10 mouse cellular contexts compared by ENCODE assay signal in the genomic region with DNA sequence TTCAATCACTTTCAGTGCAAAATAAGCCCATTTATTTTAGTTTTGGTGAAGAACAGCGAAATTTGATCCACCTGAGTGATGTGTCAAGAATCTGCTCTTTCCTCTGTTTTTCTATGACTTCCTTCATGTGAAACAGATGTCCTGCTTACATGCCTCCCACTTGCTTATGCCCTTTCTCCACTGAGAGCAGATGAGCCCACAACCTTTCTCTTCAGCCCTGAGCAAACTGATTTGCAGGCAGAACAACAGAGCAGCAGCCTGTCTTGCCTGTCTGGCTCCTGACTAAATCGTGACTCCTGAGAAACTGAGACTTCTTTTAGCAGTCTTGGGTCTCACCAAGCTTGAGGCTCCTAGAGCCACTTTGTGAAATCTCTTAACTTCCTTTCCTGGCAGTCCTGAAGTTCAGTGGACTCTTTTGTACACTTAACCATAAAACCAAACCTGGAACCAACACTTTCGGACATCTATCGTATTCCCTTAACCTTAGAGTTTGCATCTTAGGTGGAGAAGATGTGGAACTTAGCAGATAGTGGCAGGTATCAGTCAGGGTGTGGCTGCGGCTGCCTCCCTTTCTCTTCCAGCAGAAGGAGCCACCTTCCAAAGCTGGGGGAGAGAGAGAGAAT. TPM values are rescaled to one million over a fixed set of nuclear protein-coding genes. Genes with fewer than 3 reads are reported as not detected.
A peak's percentile ranks its signal among the peaks of the same experiment; 100 is the strongest.
DNase-seq lines count a peak whose midpoint lies in the region; ATAC-seq and TF ChIP-seq lines count a peak whose summit lies in the region.
"Had no signal": no experiment of that assay in that cellular context is flagged by ENCODE, and none has a peak within 500 bp of the region (broad histone marks: within the 10 kb centered on the region; RNA-seq: fewer than 3 reads in every experiment).

No protein-coding gene starts in this region.

- no peaks in the 10 kb centered on the region for H3K36me3 ChIP-seq in heart, embryonic 12.5 days
- no peaks in the 10 kb centered on the region for H3K36me3 ChIP-seq in E14TG2a.4 (ENCODE audit: insufficient read depth, low read length)
- no peaks in the 10 kb centered on the region for H3K36me3 ChIP-seq in forebrain, embryonic 13.5 days (ENCODE audit: poor library complexity, severe bottlenecking)
- no peaks in the 10 kb centered on the region for H3K36me3 ChIP-seq in liver, postnatal 0 days (replicated peaks; ENCODE audit: insufficient read depth, low read length)

- DNase-seq in heart, adult 11 months: no peak
- DNase-seq in liver, postnatal 0 days: no peak
- no peak for DNase-seq in gastrocnemius, postnatal 25 days
- no peak for DNase-seq in cerebellum, adult 9-11 months
- DNase-seq in cerebellum, adult 9-10 months: no peak

- H3K9ac ChIP-seq in heart, embryonic 12.5 days: peak overlapping the region; percentile 76; the same call in 1 of the 2 replicates
- H3K9ac ChIP-seq in forebrain, embryonic 13.5 days: peak overlapping the region; percentile 88; the same call in 1 of the 2 replicates
- H3K9ac ChIP-seq in liver, postnatal 0 days (replicated peaks): no peak overlapping the region

- 20% methylated on average over 5 of the region's 5 CpGs for WGBS in heart, embryonic 12.5 days
- WGBS in forebrain, embryonic 13.5 days: 26% methylated on average over 5 of the region's 5 CpGs
- WGBS in liver, postnatal 0 days (ENCODE audit: insufficient replicate concordance): 21% methylated on average over 5 of the region's 5 CpGs

- peak overlapping the region; percentile 94 for H3K4me2 ChIP-seq in heart, embryonic 12.5 days
- peak overlapping the region; percentile 97 for H3K4me2 ChIP-seq in forebrain, embryonic 13.5 days
- H3K4me2 ChIP-seq in liver, postnatal 0 days (ENCODE audit: low read depth, low read length): peak overlapping the region; percentile 76

- no peaks in the 10 kb centered on the region for H3K27me3 ChIP-seq in heart, embryonic 12.5 days (replicated peaks)
- H3K27me3 ChIP-seq in E14TG2a.4 (ENCODE audit: insufficient read depth, low read length): peaks cover 34% of the 10 kb centered on the region
- H3K27me3 ChIP-seq in forebrain, embryonic 13.5 days: peaks cover 5% of the 10 kb centered on the region; the same call in 1 of the 2 replicates
- peaks cover 21% of the 10 kb centered on the region for H3K27me3 ChIP-seq in liver, postnatal 0 days (ENCODE audit: insufficient read depth, low read length)
- H3K27me3 ChIP-seq: CH12.LX had no signal

- H3K9me3 ChIP-seq in heart, embryonic 12.5 days (replicated peaks): no peaks in the 10 kb centered on the region
- no peaks in the 10 kb centered on the region for H3K9me3 ChIP-seq in E14TG2a.4 (ENCODE audit: low read length)
- H3K9me3 ChIP-seq in forebrain, embryonic 13.5 days (replicated peaks): no peaks in the 10 kb centered on the region
- no peaks in the 10 kb centered on the region for H3K9me3 ChIP-seq in liver, postnatal 0 days (ENCODE audit: low read length)

- no peak for ATAC-seq in heart, embryonic 12.5 days (ENCODE audit: insufficient number of reproducible peaks, low FRiP score)
- peak; percentile 11 for ATAC-seq in forebrain, embryonic 13.5 days
- ATAC-seq in liver, postnatal 0 days: no peak

- no peak for TF ChIP-seq EP300 in liver, postnatal 0 days (IDR thresholded peaks at IDR 0.05; ENCODE audit: low read depth)

- H3K27ac ChIP-seq in heart, embryonic 12.5 days (ENCODE audit: poor library complexity, severe bottlenecking): no peak overlapping the region
- H3K27ac ChIP-seq in forebrain, embryonic 13.5 days: no peak overlapping the region
- no peak overlapping the region for H3K27ac ChIP-seq in liver, postnatal 0 days (ENCODE audit: low read depth)

- peak overlapping the region; percentile 58 for H3K4me3 ChIP-seq in heart, embryonic 12.5 days
- peak overlapping the region; percentile 82 for H3K4me3 ChIP-seq in E14TG2a.4 (replicated peaks; ENCODE audit: low read length)
- peak overlapping the region; percentile 72 for H3K4me3 ChIP-seq in forebrain, embryonic 13.5 days
- H3K4me3 ChIP-seq in liver, postnatal 0 days (ENCODE audit: low read depth, low read length): no peak overlapping the region

- peaks cover 11% of the 10 kb centered on the region for H3K4me1 ChIP-seq in heart, embryonic 12.5 days (replicated peaks)
- peaks cover 27% of the 10 kb centered on the region for H3K4me1 ChIP-seq in E14TG2a.4 (replicated peaks; ENCODE audit: low read depth, low read length)
- peaks cover 13% of the 10 kb centered on the region; the same call in 1 of the 2 replicates for H3K4me1 ChIP-seq in forebrain, embryonic 13.5 days
- H3K4me1 ChIP-seq in liver, postnatal 0 days (ENCODE audit: insufficient read depth): peaks cover 4% of the 10 kb centered on the region

- no peak for TF ChIP-seq CTCF in E14TG2a.4 (conservative IDR thresholded peaks at IDR 0.05; ENCODE audit: low read length)
- TF ChIP-seq CTCF in liver, postnatal 0 days (IDR thresholded peaks at IDR 0.05; ENCODE audit: low read depth): no peak

RNA-seq across cellular contexts. Expression of a gene that starts 0.5 kb away (rescaled TPM):
- polyA plus RNA-seq in heart, embryonic 12.5 days (2016; fragmentation: Nextera tagmentation; extraction: Ambion mirVana): 15.6 and 16.5 TPM in 2 replicates
- polyA plus RNA-seq in forebrain, embryonic 13.5 days (2015; fragmentation: Nextera tagmentation; extraction: Ambion mirVana): 31.1 and 33.5 TPM in 2 replicates
- polyA plus RNA-seq in liver, postnatal 0 days (2015; fragmentation: Nextera tagmentation; extraction: Ambion mirVana): 0.06 and 0.07 TPM in 2 replicates
- total RNA-seq in gastrocnemius, postnatal 25 days (2021): under 1 TPM; 0.08 to 0.26 TPM
- total RNA-seq: CH12.LX had no signal
- polyA plus RNA-seq: erythroblast, embryonic 14.5 days had no signal

Comparison
In these comparisons a context has a peak if more than half of its experiments do, and no peak if none do; other contexts are left out.
1. RNA of a gene that starts 0.5 kb away (polyA plus RNA-seq): 31.1 to 33.5 TPM in forebrain, embryonic 13.5 days and 15.6 to 16.5 TPM in heart, embryonic 12.5 days; 0.06 to 0.07 TPM in liver, postnatal 0 days; every median in the first group is over 10 times any median in the second.
2. Peak in every context shown above with its lines, with median percentiles within 50 percentile points of each other: H3K4me2 ChIP-seq.